ENCODE assay signal across 10 mouse cellular contexts in the genomic region with DNA sequence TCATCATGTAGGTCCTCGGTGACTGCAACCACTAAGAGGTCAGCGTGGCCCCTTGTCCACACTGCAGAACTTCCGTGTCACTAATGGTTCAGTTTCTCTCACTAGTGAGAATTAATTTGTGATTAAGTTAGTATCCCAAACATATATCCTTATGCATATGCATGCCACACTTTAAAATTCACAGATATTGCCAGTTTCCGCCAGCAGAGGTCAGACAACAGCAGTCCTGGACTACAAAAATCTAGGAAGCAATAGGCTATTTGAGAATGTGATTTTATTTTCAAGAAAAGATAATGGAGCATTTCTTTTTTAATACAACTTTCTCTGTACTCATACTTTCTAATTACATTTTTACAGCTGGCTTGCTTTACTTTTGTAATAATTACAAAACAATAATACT. TPM values are rescaled to one million over a fixed set of nuclear protein-coding genes. Genes with fewer than 3 reads are reported as not detected.
DNase-seq lines count a peak whose midpoint lies in the region; ATAC-seq and TF ChIP-seq lines count a peak whose summit lies in the region.
"Had no signal": no experiment of that assay in that cellular context is flagged by ENCODE, and none has a peak within 500 bp of the region (broad histone marks: within the 10 kb centered on the region; RNA-seq: fewer than 3 reads in every experiment).

No protein-coding gene starts in this region.

- H3K4me2 ChIP-seq in kidney, embryonic 16.5 days (replicated peaks; ENCODE audit: low read depth, low read length) = no peak overlapping the region
- H3K4me2 ChIP-seq: heart, embryonic 15.5 days had no signal

- no peaks in the 10 kb centered on the region for H3K9me3 ChIP-seq in kidney, embryonic 16.5 days (ENCODE audit: low read length)
- H3K9me3 ChIP-seq: heart, embryonic 15.5 days had no signal

- no peaks in the 10 kb centered on the region for H3K36me3 ChIP-seq in kidney, adult 2 months (ENCODE audit: control insufficient read depth, insufficient read depth, low read length)
- no peaks in the 10 kb centered on the region for H3K36me3 ChIP-seq in kidney, embryonic 16.5 days (ENCODE audit: insufficient read depth, low read length)
- H3K36me3 ChIP-seq in thymus, adult 2 months (ENCODE audit: control insufficient read depth, insufficient read depth, low read length) = no peaks in the 10 kb centered on the region
- H3K36me3 ChIP-seq: heart, embryonic 15.5 days had no signal

- peak; percentile 4 for DNase-seq in adrenal gland, postnatal 14 days
- no peak for DNase-seq in adrenal gland, postnatal 4 days (ENCODE audit: low spot score in 2 of 2)
- DNase-seq in kidney, adult 2 months = peak; percentile 3
- DNase-seq in embryo, embryonic 11.5 days (ENCODE audit: low read depth, low spot score) = peak; percentile 0
- peak; percentile 22 for DNase-seq in lung, postnatal 10 days
- DNase-seq in spleen, postnatal 4 days (ENCODE audit: low spot score in 2 of 2) = no peak
- DNase-seq in thymus, adult 2 months = no peak

- no peak for TF ChIP-seq POLR2A in kidney, adult 2 months (IDR thresholded peaks at IDR 0.05; ENCODE audit: low read depth, low read length)
- TF ChIP-seq POLR2A in thymus, adult 2 months (IDR thresholded peaks at IDR 0.05; ENCODE audit: control insufficient read depth, extremely low read depth, insufficient read depth, low read length, poor library complexity) = no peak

- no peaks in the 10 kb centered on the region for H3K4me1 ChIP-seq in kidney, adult 2 months (ENCODE audit: control insufficient read depth, insufficient read depth, low read length)
- H3K4me1 ChIP-seq in kidney, embryonic 16.5 days (ENCODE audit: insufficient read depth, low read length) = no peaks in the 10 kb centered on the region
- H3K4me1 ChIP-seq in thymus, adult 2 months (replicated peaks; ENCODE audit: control insufficient read depth, insufficient read depth, low read length) = no peaks in the 10 kb centered on the region
- H3K4me1 ChIP-seq: heart, embryonic 15.5 days had no signal

- H3K4me3 ChIP-seq in kidney, adult 2 months (ENCODE audit: insufficient read depth, low read depth, low read length) = no peak overlapping the region
- no peak overlapping the region for H3K4me3 ChIP-seq in kidney, embryonic 16.5 days (ENCODE audit: low read length)
- H3K4me3 ChIP-seq in thymus, adult 2 months (ENCODE audit: control insufficient read depth, insufficient read depth, low read length) = no peak overlapping the region
- H3K4me3 ChIP-seq: heart, embryonic 15.5 days had no signal

- H3K27ac ChIP-seq in kidney, adult 2 months (ENCODE audit: insufficient read depth, low read depth, low read length) = no peak overlapping the region
- no peak overlapping the region for H3K27ac ChIP-seq in kidney, embryonic 16.5 days (ENCODE audit: low read length)
- no peak overlapping the region for H3K27ac ChIP-seq in thymus, adult 2 months (ENCODE audit: control insufficient read depth, insufficient read depth, low read length)
- H3K27ac ChIP-seq: heart, embryonic 15.5 days; liver, embryonic 14.5 days had no signal

- ATAC-seq in kidney, embryonic 16.5 days (ENCODE audit: low FRiP score, low TSS enrichment) = no peak

- 64% methylated on average over 4 of the region's 4 CpGs for WGBS in kidney, adult 2 months
- WGBS in kidney, embryonic 16.5 days = 63% methylated on average over 4 of the region's 4 CpGs
- WGBS in thymus, adult 2 months = 73% methylated on average over 4 of the region's 4 CpGs

- no peak overlapping the region for H3K9ac ChIP-seq in kidney, embryonic 16.5 days (replicated peaks; ENCODE audit: low read length)
- H3K9ac ChIP-seq: heart, embryonic 15.5 days; liver, embryonic 14.5 days had no signal

- H3K27me3 ChIP-seq in kidney, adult 2 months (replicated peaks; ENCODE audit: control insufficient read depth, insufficient read depth, low read length) = no peaks in the 10 kb centered on the region
- H3K27me3 ChIP-seq in kidney, embryonic 16.5 days (ENCODE audit: insufficient read depth, low read length) = no peaks in the 10 kb centered on the region
- no peaks in the 10 kb centered on the region for H3K27me3 ChIP-seq in thymus, adult 2 months (ENCODE audit: control insufficient read depth, insufficient read depth, low read length)
- H3K27me3 ChIP-seq: heart, embryonic 15.5 days had no signal

- TF ChIP-seq CTCF in kidney, adult 2 months (conservative IDR thresholded peaks at IDR 0.05; ENCODE audit: insufficient read depth, insufficient read length, low read depth, low read length) = no peak
- TF ChIP-seq CTCF in thymus, adult 2 months (IDR thresholded peaks at IDR 0.05; ENCODE audit: borderline replicate concordance, control insufficient read depth, extremely low read depth, insufficient read depth, low read length, poor library complexity) = no peak

RNA-seq across cellular contexts. Expression of a gene that starts 51.0 kb away (rescaled TPM):
- 23.8 and 36.1 TPM in 2 replicates for total RNA-seq in adrenal gland, postnatal 14 days (2021)
- total RNA-seq in adrenal gland, postnatal 4 days (2021) = 10 to 100 TPM; 11.1 to 14.1 TPM
- 2.1 and 3.2 TPM in 2 replicates for polyA plus RNA-seq in kidney, adult 2 months (2012; rRNA removed)
- polyA plus RNA-seq in kidney, embryonic 16.5 days (2015; fragmentation: Nextera tagmentation; extraction: Ambion mirVana) = 5.8 and 7.4 TPM in 2 replicates
- 1.3 and 1.7 TPM in 2 replicates for polyA plus RNA-seq in thymus, adult 2 months (2012; rRNA removed)

Comparison
In these comparisons a context has a peak if more than half of its experiments do, and no peak if none do; other contexts are left out.
1. DNase-seq: peak in adrenal gland, postnatal 14 days (single experiment), kidney, adult 2 months (single experiment), embryo, embryonic 11.5 days (single experiment) and lung, postnatal 10 days (single experiment); none in adrenal gland, postnatal 4 days (0 of 2), spleen, postnatal 4 days (0 of 2) and thymus, adult 2 months (single experiment).